Comparison of ENCODE assay signal across 9 mouse cellular contexts in the genomic region with DNA sequence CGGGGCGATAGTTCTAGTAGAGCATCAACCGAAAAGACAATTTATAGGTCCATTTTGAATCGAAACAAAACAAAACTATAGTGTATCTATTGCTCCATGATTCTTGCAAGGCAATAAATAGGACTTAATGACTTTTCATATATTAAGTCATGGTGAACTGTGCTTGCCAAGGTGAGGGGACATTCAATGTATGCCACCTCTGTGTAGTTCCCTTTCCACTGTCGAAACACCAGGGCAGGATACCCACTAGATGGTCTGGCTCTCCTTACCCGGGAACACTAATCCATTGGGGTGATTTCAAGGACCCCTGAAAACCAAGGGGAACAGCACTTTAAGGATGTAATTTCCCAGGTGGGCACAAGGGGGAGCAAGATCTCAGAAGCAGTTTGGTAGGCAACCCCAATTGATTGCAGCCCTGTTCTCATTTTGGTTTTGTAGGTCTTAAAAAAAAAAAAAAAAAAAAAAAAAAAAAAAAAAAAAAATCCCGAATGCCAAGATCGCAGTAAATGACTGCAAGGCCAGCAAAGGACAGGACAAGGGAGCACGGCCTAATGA.
DNase-seq lines count a peak whose midpoint lies in the region; ATAC-seq and TF ChIP-seq lines count a peak whose summit lies in the region.
"Had no signal": no experiment of that assay in that cellular context is flagged by ENCODE, and none has a peak within 500 bp of the region (broad histone marks: within the 10 kb centered on the region; RNA-seq: fewer than 3 reads in every experiment).

No protein-coding gene starts in this region.

- no peaks in the 10 kb centered on the region for H3K36me3 ChIP-seq in heart, embryonic 11.5 days (ENCODE audit: control insufficient read depth, insufficient read depth, low read length)
- H3K36me3 ChIP-seq in kidney, postnatal 0 days (ENCODE audit: insufficient read depth, low read length) = no peaks in the 10 kb centered on the region
- H3K36me3 ChIP-seq: G1E had no signal

- no peak overlapping the region for H3K27ac ChIP-seq in heart, embryonic 11.5 days (ENCODE audit: low read depth, low read length)
- no peak overlapping the region for H3K27ac ChIP-seq in kidney, postnatal 0 days

- H3K4me3 ChIP-seq in heart, embryonic 11.5 days (ENCODE audit: low read depth, low read length) = no peak overlapping the region
- no peak overlapping the region for H3K4me3 ChIP-seq in kidney, postnatal 0 days (replicated peaks; ENCODE audit: low read depth, low read length)

- TF ChIP-seq CTCF in kidney, postnatal 0 days (IDR thresholded peaks at IDR 0.05; ENCODE audit: low read depth) = peak; percentile 81

- WGBS in heart, embryonic 11.5 days (ENCODE audit: insufficient replicate concordance) = 56% methylated on average over 9 of the region's 9 CpGs
- whole genome bisulfite sequencing in kidney, postnatal 0 days = 53% methylated on average over 9 of the region's 9 CpGs

- H3K9me3 ChIP-seq in heart, embryonic 11.5 days (replicated peaks; ENCODE audit: control insufficient read depth, low read length) = no peaks in the 10 kb centered on the region
- H3K9me3 ChIP-seq in kidney, postnatal 0 days (replicated peaks; ENCODE audit: low read length) = no peaks in the 10 kb centered on the region

- intact Hi-C loops in heart, postnatal 10 days (cut with DNase I) = loop anchor here (1.0 to 2.0 kb wide), 2 partner anchors 676 to 928 kb away; no protein-coding TSS in a partner anchor

- no peak overlapping the region for H3K9ac ChIP-seq in heart, embryonic 11.5 days (ENCODE audit: low read depth, low read length)
- H3K9ac ChIP-seq in kidney, postnatal 0 days (ENCODE audit: low read depth, low read length) = no peak overlapping the region

- ATAC-seq in heart, embryonic 11.5 days (replicated peaks; ENCODE audit: insufficient number of reproducible peaks, low FRiP score, low TSS enrichment) = no peak
- no peak for ATAC-seq in kidney, postnatal 0 days (replicated peaks; ENCODE audit: low FRiP score, low read depth)

- H3K27me3 ChIP-seq in heart, embryonic 11.5 days (ENCODE audit: control insufficient read depth, insufficient read depth, low read length) = no peaks in the 10 kb centered on the region
- H3K27me3 ChIP-seq in kidney, postnatal 0 days (ENCODE audit: insufficient read depth, low read length) = no peaks in the 10 kb centered on the region

- H3K4me1 ChIP-seq in heart, embryonic 11.5 days (ENCODE audit: control insufficient read depth, insufficient read depth, low read length) = no peaks in the 10 kb centered on the region
- H3K4me1 ChIP-seq in kidney, postnatal 0 days (replicated peaks; ENCODE audit: insufficient read depth, low read length) = no peaks in the 10 kb centered on the region

- DNase-seq in heart, postnatal 10 days = peak; percentile 37 to 63
- peak; percentile 76 for DNase-seq in 3T3-L1 (ENCODE audit: low read depth, low spot score)
- DNase-seq in adrenal gland, adult 18-20 months (ENCODE audit: low spot score in 2 of 2) = peak; percentile 52
- DNase-seq in embryo, embryonic 10.5 days (ENCODE audit: low spot score) = peak; percentile 77
- peak; percentile 80 for DNase-seq in kidney, postnatal 0 days (ENCODE audit: low spot score)
- peak; percentile 38 for DNase-seq in lung, postnatal 25 days (ENCODE audit: low spot score)
- DNase-seq in thymus, postnatal 25 days = peak; percentile 3

- no peak overlapping the region for H3K4me2 ChIP-seq in heart, embryonic 11.5 days
- no peak overlapping the region for H3K4me2 ChIP-seq in kidney, postnatal 0 days (ENCODE audit: low read length)

Comparison
In these comparisons a context has a peak if more than half of its experiments do, and no peak if none do; other contexts are left out.
1. DNase-seq: peak in every context shown above with its lines; median percentile 80 in kidney, postnatal 0 days; 77 in embryo, embryonic 10.5 days; 76 in 3T3-L1; 52 in adrenal gland, adult 18-20 months; 50 in heart, postnatal 10 days; 38 in lung, postnatal 25 days; 3 in thymus, postnatal 25 days.